Mouse (Mus musculus) hindlimb bud, embryonic 11.5 days (tissue): Measurements from ENCODE around the gene Inpp5k.

Experiments
- DNase-seq: peaks from one replicate; pipeline ENCODE4 v3.0.0-alpha.2; 2012; ENCODE audit warnings: low read depth, low spot score; ENCODE audit errors: extremely low spot score

The Inpp5k gene

GRCm38 (mm10) chr11:75652942-75653684, 22.3 kb downstream of the Inpp5k start:
- no peak for DNase-seq

GRCm38 (mm10) chr11:75653781-75654470, 23.1 kb downstream of the Inpp5k start:
- no peak for DNase-seq

GRCm38 (mm10) chr11:75654471-75655390, 23.9 kb downstream of the Inpp5k start:
- DNase-seq = no peak

- no peak for DNase-seq
These were observed 25.1 kb downstream of the Inpp5k start for GRCm38 (mm10) chr11:75655621-75656545.

- DNase-seq = no peak
These were observed 26.1 kb downstream of the Inpp5k start for GRCm38 (mm10) chr11:75656621-75657590.

- DNase-seq = no peak
These were observed 27.1 kb downstream of the Inpp5k start for GRCm38 (mm10) chr11:75657841-75658240.

- DNase-seq = no peak
These were observed 27.5 kb downstream of the Inpp5k start for GRCm38 (mm10) chr11:75658311-75658710.

- no peak for DNase-seq
These were observed 28.4 kb downstream of the Inpp5k start for GRCm38 (mm10) chr11:75658996-75659750.

DNA sequence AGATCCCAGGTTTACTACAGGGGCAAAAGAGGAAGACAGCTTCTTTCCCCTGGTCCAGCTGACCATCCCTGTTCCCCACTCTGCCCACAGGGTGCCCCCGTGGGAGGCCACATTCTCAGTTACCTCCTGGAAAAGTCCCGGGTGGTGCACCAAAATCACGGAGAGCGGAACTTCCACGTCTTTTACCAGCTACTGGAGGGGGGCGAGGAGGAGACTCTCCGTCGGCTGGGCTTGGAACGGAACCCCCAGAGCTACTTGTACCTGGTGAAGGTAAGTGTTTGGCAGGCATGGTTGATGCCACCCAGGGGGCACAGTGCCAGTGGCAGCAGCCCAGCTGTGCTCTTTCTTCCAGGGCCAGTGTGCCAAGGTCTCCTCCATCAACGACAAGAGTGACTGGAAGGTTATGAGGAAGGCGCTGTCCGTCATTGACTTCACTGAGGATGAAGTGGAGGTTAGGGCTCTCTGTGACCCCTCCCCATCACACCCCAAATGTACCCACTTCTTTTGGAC, 29.3 kb downstream of the Inpp5k start:
- no peak for DNase-seq

DNA sequence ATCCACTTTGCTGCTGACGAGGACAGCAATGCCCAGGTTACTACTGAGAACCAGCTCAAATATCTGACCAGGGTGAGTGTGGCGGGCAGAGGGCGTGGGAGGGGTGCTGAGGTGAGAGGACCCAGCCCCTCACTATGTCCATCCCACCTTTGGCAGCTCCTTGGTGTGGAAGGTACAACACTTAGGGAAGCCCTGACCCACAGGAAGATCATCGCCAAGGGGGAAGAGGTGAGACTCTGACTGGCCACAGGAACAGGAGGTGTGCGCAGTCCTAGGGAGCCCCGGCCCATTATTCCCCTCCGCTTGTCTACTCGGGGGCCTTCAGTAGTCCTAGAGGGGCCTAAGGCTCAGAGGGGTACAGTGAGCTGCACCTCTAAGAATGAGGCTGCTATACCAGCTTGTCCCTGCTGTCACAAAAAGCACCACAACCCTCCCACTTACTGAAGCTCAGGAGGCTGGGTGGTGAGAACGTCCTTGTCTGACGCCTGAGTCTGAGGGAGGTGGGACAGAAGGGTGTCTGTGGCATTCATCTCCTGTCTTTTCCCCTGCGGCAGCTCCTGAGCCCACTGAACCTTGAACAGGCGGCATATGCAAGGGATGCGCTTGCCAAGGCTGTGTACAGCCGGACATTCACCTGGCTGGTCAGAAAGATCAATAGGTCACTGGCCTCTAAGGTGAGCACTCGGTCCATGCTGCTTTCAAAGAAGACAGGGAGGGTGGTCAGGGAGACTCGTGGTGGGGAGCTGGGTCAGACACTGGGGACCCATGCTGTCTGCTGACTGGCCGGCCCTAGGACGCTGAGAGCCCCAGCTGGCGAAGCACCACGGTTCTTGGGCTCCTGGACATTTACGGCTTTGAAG, 30.4 kb downstream of the Inpp5k start:
- no peak for DNase-seq

DNA sequence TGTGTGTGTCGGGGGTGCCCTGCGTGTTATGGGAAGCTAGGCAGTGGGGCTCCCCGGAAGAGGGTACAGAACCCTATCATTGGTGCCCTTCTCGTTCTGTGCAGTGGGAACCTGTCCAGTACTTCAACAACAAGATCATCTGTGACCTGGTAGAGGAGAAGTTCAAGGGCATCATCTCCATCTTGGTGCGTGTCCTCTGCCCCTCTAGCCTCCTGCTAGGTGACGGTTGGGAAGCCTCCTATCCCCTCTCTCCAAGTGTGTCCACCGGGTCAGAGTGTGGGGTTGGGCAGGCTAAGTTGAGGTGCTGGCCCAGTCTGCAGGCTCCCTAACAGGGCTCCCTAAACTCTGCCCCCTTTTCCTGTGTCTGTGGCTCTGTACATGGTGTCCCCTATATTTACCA, 31.3 kb downstream of the Inpp5k start:
- DNase-seq = no peak

DNA sequence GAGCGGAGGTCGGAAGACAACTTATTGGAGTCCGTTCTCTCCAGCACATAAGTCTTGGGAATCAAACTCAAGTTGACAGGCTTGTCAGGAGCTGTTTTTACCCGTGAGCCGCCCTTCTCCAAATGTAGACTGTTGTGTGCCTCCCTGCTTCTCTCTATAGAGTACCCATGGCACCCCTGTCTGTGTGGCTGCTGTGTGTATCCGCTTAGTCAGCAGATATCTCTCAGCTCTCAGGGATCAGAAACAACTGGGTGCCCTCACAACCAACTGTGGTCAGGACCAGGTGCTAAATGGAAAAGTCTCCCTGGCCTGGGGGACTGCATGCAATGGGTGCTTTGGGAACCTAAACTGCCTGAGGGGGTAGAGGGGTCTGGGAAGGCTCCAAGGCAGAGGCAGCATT, 35.5 kb downstream of the Inpp5k start:
- DNase-seq = no peak

DNA sequence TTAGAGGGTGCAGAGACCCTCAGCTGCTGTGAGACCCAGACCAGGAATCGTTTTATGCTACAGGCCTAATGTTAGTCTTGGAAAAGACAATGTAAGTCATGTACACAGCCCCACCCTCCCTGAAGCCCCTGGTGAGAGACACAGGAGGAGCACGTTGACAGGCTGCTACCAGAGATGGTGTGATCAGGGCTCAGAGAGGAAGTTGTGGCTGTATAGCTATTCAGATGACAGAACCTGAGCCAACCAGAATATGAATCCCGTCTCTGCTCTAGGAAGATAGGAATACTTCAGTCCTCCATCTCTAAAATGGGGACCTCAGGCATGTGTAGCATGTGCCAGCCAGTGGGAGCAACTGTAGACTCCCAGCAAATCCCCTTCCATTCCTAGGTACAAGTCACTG, 37.8 kb downstream of the Inpp5k start:
- DNase-seq = no peak

DNA sequence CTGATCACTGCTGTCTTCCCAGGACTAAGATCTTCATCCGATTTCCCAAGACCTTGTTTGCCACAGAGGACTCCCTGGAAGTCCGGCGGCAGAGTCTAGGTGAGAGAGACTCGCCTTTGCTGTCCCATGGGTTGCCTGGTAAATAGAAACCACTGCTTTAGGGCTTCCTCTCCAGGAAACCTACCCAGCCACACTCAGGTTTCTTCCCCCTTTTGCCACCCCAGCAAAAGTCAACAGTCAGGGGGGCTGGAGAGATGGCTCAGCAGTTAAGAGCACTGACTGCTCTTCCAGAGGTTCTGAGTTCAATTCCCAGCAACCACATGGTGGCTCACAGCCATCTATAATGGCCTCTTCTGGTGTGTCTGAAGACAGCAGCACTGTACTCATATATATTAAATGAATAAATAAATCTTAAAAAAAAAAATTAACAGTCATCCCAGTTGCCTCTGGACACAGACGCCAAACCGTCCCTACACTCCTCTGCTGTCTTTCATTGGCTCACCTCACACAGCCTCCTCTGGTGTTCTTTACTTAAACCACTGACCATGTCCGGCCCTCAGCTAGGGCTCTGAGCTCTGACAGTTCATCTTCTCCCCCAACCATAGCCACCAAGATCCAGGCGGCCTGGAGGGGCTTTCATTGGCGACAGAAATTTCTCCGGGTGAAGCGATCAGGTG, 38.5 kb downstream of the Inpp5k start:
- no peak for DNase-seq

DNA sequence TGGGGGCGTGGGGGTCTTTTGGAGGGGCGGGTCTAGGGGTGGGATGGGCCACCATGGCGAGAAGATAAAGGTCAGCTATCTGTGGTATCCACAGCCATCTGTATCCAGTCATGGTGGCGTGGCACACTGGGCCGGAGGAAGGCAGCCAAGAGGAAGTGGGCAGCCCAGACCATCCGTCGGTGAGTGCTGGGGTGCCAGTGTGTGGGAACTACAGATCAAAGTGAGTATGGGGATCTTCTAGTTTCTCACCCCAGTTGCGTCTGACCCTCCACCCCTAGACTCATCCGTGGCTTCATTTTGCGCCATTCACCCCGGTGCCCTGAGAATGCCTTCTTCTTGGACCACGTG, 39.0 kb downstream of the Inpp5k start:
- DNase-seq = no peak

DNA sequence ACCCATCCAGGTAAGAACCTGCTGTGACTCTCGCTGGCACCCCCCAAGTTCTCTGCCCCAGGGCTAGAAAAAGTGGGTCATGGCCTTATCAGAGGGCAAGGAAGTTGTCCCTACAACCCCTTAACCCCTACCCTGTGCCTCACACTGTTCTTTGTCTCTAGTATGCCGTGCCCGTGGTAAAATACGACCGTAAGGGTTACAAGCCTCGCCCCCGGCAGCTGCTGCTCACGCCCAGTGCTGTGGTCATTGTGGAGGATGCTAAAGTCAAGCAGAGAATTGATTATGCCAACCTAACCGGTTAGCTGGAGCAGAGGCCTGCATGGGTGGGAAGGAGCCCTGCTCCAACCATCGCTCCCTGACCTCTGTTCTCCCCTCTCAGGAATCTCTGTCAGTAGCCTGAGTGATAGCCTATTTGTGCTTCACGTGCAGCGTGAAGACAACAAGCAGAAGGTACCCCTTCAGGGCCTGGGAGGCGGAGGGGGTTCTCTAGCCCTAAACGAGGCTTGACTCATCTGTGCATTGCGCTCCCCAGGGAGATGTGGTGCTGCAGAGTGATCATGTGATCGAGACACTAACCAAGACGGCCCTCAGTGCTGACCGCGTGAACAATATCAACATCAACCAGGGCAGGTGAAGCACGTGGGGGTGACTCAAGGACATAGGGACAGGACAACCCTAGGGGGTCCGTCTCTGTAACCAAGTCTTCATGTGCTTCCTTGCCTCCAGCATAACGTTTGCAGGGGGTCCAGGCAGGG, 40.8 kb downstream of the Inpp5k start:
- no peak for DNase-seq
